Mouse (Mus musculus) right cerebral cortex, postnatal 25 days (tissue): Measurements from ENCODE around the gene Ccnl2.
"Not testable (repeated sequence)": the region's sequence is repeated elsewhere in the genome, so short reads cannot be mapped to it uniquely, and the experiment has no call there.

Experiments used
- DNase-seq: peaks from one replicate; pipeline ENCODE4 v3.0.0; 2022

The Ccnl2 gene

GRCm38 (mm10) chr4:155811929-155812664 lies at the start of gene Ccnl2:
Gene Ccnl2, plus strand, starts transcription at chr4:155812489.
- peak; percentile 94 for DNase-seq

- no peak for DNase-seq
Observed at GRCm38 (mm10) chr4:155769496-155769879, 42.8 kb upstream of the Ccnl2 start.

DNA sequence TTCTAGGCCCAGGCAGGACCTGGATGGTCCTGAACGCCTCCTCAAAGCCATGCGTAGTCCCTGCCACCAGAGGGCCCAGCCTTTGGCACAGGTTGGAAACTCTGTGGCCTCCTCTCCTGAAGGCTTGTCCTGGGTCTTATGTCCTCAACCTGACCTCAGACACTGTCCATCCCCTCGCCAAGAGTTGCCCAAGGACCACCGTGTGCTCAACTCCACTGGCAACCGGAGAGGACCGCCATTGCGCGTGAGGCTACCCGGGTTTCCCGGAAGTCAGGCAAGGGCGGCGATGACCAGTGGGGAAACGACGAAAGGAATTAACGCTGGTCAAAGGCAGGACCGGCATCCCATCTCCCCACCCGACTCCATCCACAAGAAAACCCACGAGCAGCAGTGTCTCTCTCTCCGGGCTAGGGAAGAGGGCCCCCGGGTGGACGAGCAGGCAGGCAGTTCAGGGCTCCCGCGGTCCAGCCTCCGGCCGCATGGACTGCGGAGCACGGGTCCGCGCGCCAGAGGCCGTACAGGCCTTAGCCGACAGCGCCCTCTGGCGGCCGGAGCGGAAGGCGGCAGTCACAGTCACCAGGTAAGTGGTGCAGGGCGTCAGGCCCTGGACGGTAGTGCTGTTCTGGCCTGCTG lies 42.3 kb upstream of the Ccnl2 start:
- peak; percentile 89 for DNase-seq

DNA sequence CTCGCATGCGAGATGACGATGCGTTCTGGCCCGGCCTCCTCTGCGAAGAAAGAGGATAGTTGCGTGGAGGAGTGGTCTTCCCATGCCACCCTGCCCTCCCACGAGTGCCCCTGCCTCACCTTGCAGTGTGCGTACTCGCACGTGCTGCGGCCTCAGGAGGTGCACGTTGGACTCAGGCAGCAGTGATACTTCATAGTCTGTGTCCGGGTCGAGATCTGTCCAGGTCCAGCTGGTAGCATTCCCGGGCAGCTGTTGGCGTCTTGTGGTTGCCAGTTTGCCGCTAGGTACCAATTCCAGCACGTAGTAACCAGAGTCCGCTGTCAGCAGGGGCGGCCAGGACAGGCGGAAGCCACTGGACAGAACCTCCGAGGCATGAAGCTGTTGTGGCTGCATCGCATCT lies 41.7 kb upstream of the Ccnl2 start:
- DNase-seq, result no peak

- DNase-seq, result no peak
Observed at GRCm38 (mm10) chr4:155771706-155772105, 40.6 kb upstream of the Ccnl2 start.

- no peak for DNase-seq
Observed at GRCm38 (mm10) chr4:155772786-155773185, 39.5 kb upstream of the Ccnl2 start.

- DNase-seq, result no peak
Observed at GRCm38 (mm10) chr4:155773335-155774078, 38.8 kb upstream of the Ccnl2 start.

GRCm38 (mm10) chr4:155774280-155774754 lies 38.0 kb upstream of the Ccnl2 start, which contains the start of gene Vwa1:
Gene Vwa1, minus strand, starts transcription at chr4:155774698.
- peak; percentile 87 for DNase-seq

GRCm38 (mm10) chr4:155774971-155775740 lies 37.1 kb upstream of the Ccnl2 start:
- DNase-seq, result peak; percentile 33

- DNase-seq, result no peak
Observed at GRCm38 (mm10) chr4:155775855-155776254, 36.4 kb upstream of the Ccnl2 start.

DNA sequence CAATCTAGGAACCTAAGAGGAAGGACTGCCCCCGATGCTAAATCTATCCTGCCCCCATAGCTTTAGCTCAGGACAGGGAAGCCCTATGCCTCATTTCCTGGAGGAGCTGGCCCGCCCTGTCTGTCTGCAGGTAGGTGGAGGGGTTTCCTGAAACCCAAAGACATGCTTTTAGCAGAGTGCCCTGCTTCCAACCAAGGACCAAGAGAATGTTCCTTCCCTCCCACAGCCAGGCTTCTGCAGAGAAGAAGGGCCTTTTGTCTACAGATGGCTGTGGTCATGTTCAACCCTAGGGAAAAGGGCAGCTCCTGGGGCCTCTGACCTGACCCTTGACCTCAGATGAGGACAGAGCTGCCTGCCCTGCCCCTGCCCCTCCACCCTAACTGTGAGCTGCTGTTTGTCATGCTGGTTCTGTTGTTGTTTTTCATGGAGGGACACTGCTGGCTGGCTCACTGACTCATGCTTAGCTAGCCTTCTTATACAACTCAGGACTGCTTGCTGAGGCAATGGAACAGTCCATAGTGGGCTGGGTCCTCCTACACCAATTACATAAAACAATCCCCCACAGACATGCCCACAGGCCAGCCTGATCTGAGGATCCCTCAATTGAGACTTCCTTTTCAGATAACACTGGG lies 35.5 kb upstream of the Ccnl2 start:
- DNase-seq, result peak; percentile 60

GRCm38 (mm10) chr4:155777816-155778215 lies 34.5 kb upstream of the Ccnl2 start:
- no peak for DNase-seq

DNA sequence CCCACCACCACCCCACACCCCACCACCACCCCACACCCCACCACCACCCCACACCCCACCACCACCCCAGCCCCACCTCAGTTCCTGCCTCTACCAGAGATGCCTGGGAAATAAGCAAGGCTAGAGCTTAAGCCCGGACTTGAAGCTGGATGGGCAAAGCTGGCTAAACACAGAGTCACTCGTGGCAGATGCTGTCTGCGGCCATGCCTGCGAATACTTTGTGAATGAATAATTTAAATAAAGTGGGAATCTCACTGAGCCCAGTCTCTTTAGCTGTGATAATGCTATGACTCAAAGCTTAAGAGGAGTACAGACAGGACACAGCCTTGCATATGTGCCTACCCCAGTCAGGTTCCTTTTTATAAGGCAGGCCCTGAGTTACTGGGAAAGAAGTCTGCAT lies 32.8 kb upstream of the Ccnl2 start:
- DNase-seq, result no peak

DNA sequence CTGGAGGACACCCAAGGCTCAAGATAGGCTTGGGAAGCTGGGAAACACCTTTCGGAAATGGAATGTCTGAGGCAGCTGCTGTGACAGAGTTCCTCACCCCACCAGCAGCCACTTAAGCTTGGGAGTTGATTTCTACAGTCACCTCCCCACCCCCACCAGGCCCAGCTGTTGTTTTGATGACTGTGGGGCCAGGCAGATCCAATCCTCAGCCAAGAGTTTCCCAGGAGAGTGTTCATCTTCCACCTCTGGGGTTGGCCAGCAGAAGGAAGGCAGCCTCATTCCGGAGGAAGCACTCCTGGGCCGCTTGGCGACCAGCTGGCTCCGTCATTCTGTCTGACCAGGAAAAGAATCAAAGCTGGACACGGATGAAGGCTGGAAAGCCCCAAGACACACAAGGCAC lies 31.4 kb upstream of the Ccnl2 start:
- peak; percentile 24 for DNase-seq

GRCm38 (mm10) chr4:155783486-155784080 lies 28.7 kb upstream of the Ccnl2 start:
- no peak for DNase-seq

GRCm38 (mm10) chr4:155784081-155784701 lies 28.1 kb upstream of the Ccnl2 start:
- peak; percentile 84 for DNase-seq

DNA sequence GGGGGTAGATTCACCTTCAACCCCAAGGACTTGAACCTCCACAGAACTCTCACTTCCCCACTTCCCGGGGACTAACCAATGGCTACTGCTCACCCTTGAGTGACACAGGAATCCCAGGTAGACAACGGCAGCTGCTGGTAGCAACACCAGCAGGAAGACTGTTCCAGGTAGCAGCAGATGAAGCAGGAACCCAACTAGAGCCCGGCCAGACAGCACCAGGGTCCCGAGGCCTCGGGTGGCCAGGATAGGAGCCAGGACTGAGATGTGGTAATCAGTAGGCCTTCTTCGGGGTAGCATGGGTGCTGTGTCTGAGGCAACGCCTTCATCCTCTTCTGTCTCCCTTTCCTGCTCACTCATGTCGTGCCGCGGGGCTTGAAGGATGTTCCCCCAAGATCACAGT lies 27.0 kb upstream of the Ccnl2 start:
- no peak for DNase-seq

- no peak for DNase-seq
Observed at GRCm38 (mm10) chr4:155785819-155786218, 26.5 kb upstream of the Ccnl2 start, which contains the start of gene Tmem88b. Gene Tmem88b, minus strand, starts transcription at chr4:155785874.

DNA sequence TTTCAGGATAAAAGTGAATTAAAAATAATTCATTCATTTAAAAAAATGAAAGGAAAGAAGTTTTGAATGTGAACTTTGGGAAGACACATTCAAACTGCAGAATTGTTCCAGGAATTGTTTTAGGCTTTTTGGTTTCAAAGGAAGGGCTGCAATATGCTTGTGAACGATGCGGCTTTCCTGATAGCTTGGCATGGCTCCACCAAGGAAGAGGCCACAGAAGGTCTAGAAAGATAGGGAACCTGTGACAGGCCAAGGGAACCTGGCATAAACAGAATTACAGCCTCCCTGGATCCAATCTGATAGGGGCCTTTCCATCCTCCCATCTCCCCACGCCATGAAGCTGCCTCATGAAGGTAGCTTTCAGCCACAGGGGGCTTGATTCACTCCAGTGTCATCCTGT lies 24.0 kb upstream of the Ccnl2 start:
- DNase-seq, result no peak

- not testable (repeated sequence) for DNase-seq
Observed at GRCm38 (mm10) chr4:155788833-155789232, 23.5 kb upstream of the Ccnl2 start.

- no peak for DNase-seq
Observed at GRCm38 (mm10) chr4:155790021-155790489, 22.2 kb upstream of the Ccnl2 start, which contains the start of gene Ankrd65. Gene Ankrd65, plus strand, starts transcription at chr4:155790439.
